Mouse (Mus musculus): ENCODE measurements around the gene Nup107.

Nup107 gene

GRCm38 (mm10) chr10:117777501-117778327 is 14.8 kb downstream of the Nup107 start:
- no peak for DNase-seq (ENCODE audit: low spot score)

DNA sequence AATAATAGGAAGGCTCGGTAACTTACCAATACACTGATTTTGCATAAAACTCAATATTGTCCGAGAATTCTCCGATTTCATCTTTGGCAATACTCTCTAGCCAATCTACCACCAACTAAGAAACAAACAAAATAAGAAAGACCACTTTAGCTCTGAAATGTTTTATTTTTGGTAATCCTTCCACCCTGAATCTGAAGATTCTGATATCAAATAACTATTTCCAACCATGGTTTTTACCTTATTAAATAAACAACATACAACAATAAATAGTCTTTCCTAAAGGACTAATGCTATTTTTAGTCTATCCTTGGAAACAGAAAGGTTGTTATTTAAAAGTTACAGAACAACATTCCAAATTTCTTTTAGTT is 15.4 kb downstream of the Nup107 start:
- DNase-seq (ENCODE audit: low spot score): no peak

- no peak for DNase-seq (ENCODE audit: low spot score)
Measured at GRCm38 (mm10) chr10:117776281-117777102, 16.0 kb downstream of the Nup107 start.

- DNase-seq (ENCODE audit: low spot score): no peak
Measured at GRCm38 (mm10) chr10:117775401-117776144, 16.9 kb downstream of the Nup107 start.

GRCm38 (mm10) chr10:117774817-117775120 is 17.7 kb downstream of the Nup107 start:
- no peak for DNase-seq (ENCODE audit: low spot score)

GRCm38 (mm10) chr10:117774011-117774816 is 18.3 kb downstream of the Nup107 start:
- DNase-seq (ENCODE audit: low spot score): no peak

DNA sequence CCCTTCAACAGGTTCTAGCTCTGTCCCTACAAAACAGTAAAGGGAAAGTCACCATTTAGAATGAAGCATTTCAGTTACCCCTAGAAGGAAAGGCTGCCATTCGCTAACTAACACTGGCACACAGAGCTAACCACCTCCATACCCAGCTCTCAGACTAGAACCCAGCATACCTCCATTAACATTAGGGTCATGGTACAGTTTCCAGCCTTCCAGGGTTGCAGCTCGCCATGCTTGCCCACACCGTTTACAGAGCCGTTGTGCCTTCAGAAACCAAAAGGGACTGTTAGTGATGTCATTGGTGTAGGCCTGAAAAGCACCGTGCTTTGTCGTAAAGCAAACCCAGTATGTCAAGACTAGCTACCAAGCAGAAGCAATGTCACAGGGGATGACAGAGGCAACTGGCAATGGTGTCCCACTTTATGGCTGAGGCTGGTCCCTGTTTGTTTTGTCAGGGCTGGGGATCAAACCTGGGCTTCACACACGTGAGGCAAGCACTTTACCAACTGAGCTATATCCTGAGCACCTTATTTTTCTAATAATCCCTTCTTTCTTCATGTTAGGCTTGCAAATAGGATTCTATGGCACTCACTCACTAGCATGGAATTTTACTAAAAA is 19.3 kb downstream of the Nup107 start:
- no peak for DNase-seq (ENCODE audit: low spot score)

- no peak for DNase-seq (ENCODE audit: low spot score)
Measured at GRCm38 (mm10) chr10:117772364-117773105, 20.0 kb downstream of the Nup107 start.

GRCm38 (mm10) chr10:117771131-117771510 is 21.4 kb downstream of the Nup107 start:
- DNase-seq (ENCODE audit: low spot score): no peak

DNA sequence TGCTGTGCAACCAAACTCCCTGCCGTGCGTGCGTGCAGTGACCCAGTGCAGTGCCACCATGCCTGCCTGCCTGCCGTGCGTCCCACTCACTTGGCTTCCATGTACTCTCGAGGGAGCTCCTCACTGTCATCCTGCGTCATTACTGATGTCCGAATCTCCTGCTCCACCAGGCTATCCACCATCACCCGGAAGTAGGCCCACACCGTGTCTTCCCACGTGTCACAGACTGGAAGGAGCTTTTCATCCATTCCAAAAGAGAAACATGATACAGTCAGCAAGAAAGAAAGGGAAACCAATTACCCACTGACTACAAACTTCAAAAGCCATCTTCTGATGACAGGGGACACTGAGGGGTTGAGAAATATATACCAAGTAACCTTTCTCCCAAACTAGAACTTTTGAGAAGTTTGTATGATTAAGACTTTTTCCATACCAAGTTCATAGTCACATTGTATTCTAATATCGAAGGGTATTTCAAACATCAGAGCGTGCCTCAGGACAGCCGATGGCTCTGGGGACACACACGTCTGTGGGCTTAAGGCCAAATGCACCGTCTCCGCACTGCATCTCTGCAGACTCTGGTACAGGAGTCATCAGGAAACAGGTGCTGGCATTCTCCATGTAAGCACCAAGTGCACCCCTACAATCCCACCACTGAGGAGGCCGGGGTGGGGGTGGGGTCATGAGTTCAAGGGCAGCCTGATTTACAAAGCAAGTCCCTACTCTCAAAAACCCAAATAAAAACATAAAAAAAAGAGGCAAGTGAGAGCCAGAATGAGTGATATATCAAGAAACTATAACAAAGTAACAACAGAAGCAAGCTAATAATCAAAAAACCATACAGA is 22.0 kb downstream of the Nup107 start:
- DNase-seq (ENCODE audit: low spot score): no peak

- no peak for DNase-seq (ENCODE audit: low spot score)
Measured at GRCm38 (mm10) chr10:117769541-117770285, 22.8 kb downstream of the Nup107 start.

GRCm38 (mm10) chr10:117768141-117768440 is 24.4 kb downstream of the Nup107 start:
- no peak for DNase-seq (ENCODE audit: low spot score)

DNA sequence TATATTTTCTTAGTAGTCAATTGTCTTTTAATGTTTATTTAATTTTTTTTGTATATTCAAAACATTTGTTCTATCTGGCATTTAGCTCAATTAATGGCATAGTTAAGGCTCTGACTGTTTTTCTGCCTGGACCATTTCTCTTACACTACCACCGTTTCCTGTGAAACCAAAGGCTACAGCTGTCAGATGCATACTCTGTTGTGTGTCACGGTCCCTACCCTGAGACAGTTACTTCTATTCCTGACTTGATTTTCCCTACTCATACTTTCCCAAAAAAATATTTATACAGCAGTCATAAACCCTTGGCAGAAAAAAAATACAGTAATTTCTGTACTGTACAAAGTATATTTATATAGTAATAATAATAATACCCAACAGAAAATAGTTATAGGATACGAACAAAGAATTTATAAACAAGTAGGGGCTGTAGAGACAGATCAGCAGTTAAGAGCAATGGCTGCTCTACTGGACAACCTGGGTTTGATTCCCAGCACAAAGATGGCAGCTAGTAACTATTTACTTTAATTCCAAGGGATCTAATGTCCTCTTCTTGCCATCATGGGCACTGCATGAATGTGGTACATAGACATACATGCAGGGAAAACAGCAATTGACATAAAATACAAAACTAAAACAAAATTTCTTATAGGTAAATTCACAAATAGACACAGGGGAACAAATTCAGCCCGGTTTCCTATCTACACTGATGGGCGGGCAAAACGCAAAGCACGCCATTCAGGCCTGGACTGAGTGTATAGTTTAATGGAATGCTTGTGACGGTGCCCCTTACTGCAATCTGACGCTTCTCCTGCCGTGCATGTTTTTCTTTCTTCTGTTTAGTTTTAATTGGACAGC is 25.0 kb downstream of the Nup107 start:
- no peak for DNase-seq (ENCODE audit: low spot score)

GRCm38 (mm10) chr10:117766896-117767160 is 25.7 kb downstream of the Nup107 start:
- DNase-seq (ENCODE audit: low spot score): no peak

DNA sequence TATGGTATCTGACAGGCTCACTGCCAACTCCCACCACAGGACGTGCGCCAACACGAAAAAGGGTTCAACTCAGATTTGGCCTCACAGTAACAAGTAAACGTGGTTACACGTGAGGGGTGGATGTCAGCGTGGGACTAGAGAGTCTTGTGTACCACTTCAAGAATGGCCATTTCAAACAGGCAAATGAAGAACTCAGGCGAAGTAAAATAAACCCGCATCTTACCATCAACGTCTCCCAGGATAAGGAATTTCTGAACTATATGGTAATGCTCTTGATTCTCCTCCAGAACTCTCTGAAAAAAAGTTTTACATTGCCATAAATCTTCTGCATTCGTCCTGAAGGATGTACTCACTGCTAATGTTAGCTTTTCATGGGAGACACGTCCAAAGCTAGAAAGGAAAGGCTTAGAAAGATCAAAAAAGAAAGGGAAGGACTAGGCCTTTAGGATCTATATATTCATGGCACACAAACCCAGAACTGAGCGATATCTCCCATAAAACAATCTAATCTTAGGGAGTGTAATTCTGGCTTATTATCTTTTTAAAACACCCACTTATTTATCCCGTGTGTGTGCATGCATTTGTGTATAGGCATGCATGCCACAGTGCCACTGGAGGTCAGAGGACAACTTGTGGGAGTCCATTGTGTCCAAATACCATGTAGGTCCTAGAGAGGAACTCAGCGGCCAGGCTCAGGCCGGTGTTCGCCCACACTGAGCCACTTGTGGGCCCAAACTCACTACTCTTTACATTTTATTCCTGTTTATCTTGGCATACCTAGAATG is 26.2 kb downstream of the Nup107 start:
- DNase-seq (ENCODE audit: low spot score): no peak

- no peak for DNase-seq (ENCODE audit: low spot score)
Measured at GRCm38 (mm10) chr10:117765116-117765894, 27.2 kb downstream of the Nup107 start.

DNA sequence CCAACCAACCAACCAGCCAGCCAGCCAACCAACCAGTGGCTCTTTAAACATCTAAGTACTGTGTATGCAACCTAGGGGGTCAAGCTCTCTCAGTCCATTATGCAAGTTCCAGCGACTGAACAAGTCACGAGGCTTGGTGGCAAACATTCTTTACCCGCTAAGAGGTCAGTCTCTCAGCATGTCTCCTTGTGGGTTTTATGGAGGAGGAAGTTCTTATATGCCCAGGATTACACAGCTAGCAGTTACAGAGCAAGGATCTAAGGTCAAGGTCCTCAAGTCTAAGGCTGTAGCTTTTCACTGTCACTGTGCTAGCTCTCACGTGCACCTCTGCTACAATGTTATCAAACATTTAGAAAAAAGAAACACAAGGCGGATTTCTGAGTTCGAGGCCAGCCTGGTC is 27.9 kb downstream of the Nup107 start:
- no peak for DNase-seq (ENCODE audit: low spot score)
